Comparison of ENCODE assay signal across 2 mouse cellular contexts in genomic region chr3:108879836-108880435, GRCm38 (mm10).
TF ChIP-seq lines count a peak whose summit lies in the region.

No protein-coding gene starts in this region.

TF ChIP-seq in CH12.LX, 34 proteins besides CTCF, POLR2A, EP300 and RAD21 (continued from another document):
- 0 out of 2 replicates have a peak, but pooled peaks have one; percentile 15 for TF ChIP-seq IRF4 (IDR thresholded peaks at IDR 0.05; ENCODE audit: low read depth, low read length)
- no peak for TF ChIP-seq MAX (IDR thresholded peaks at IDR 0.05; ENCODE audit: low read length)
- no peak for TF ChIP-seq BHLHE40 (IDR thresholded peaks at IDR 0.05; ENCODE audit: low read depth, low read length)
- no peak for TF ChIP-seq ZKSCAN1 (IDR thresholded peaks at IDR 0.05; ENCODE audit: borderline replicate concordance, low read depth, low read length)
- no peak for TF ChIP-seq ETS1 (conservative IDR thresholded peaks at IDR 0.05; ENCODE audit: low read depth, low read length)
- 0 out of 2 replicates have a peak, but pooled peaks have one; percentile 4 for TF ChIP-seq MEF2A (IDR thresholded peaks at IDR 0.05; ENCODE audit: borderline replicate concordance, low read depth, low read length)
- TF ChIP-seq RCOR1 (conservative IDR thresholded peaks at IDR 0.05; ENCODE audit: low read depth, low read length) = no peak
- TF ChIP-seq ZMIZ1 (IDR thresholded peaks at IDR 0.05; ENCODE audit: low read depth, low read length) = no peak
- TF ChIP-seq CHD2 (IDR thresholded peaks at IDR 0.05; ENCODE audit: low read length) = no peak
- TF ChIP-seq NELFE (IDR thresholded peaks at IDR 0.05; ENCODE audit: low read depth, low read length) = no peak
- TF ChIP-seq TBP (conservative IDR thresholded peaks at IDR 0.05; ENCODE audit: low read depth, low read length) = no peak
- no peak for TF ChIP-seq ZNF384 (IDR thresholded peaks at IDR 0.05; ENCODE audit: low read depth, low read length)
- TF ChIP-seq SMC3 (IDR thresholded peaks at IDR 0.05; ENCODE audit: low read depth, low read length) = no peak
- no peak for TF ChIP-seq POLR2AphosphoS2 (IDR thresholded peaks at IDR 0.05; ENCODE audit: low read depth, low read length)

TF ChIP-seq in myocyte, 11 proteins besides CTCF, POLR2A, EP300 and RAD21 (continued from another document):
- TF ChIP-seq TCF3 (IDR thresholded peaks at IDR 0.05; ENCODE audit: insufficient read length, low read depth) (no peak), MYOD1 (IDR thresholded peaks at IDR 0.05; ENCODE audit: control insufficient read depth in 1 of 3, insufficient read length in 2 of 3, low read depth in 2 of 3) (no peak), TCF12 (IDR thresholded peaks at IDR 0.05; ENCODE audit: insufficient read depth, poor library complexity, severe bottlenecking) (no peak), REST (IDR thresholded peaks at IDR 0.05; ENCODE audit: insufficient read depth, insufficient read length) (no peak), USF1 (IDR thresholded peaks at IDR 0.05; ENCODE audit: low read depth) (no peak), MYOG (IDR thresholded peaks at IDR 0.05; ENCODE audit: control insufficient read depth in 1 of 3, insufficient read depth in 1 of 3, insufficient read length in 2 of 3, low read depth in 2 of 3) (no peak), POLR2AphosphoS2 (IDR thresholded peaks at IDR 0.05; ENCODE audit: insufficient read length, low read depth) (no peak)
